19 mouse cellular contexts compared by ENCODE assay signal in the genomic region with DNA sequence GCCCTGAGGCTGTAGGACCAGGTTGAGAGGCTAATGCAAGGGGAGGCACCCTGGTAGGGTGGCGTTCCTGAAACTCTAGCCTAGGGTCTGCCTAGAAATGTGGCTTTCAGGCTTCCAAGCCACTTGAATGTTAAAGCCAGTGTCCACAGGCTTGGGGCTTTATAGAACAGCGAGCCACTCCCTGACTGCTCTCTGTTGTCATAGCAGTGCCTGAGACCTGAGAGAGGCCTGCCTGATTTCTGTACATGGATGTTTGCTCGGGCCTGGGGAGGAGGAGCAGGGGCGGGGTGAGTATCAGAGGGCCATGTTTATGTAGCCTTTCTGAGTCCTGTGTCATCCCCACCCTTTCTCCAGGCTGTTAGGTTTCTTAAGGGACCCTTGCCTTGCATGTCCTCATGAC.
DNase-seq lines count a peak whose midpoint lies in the region; ATAC-seq and TF ChIP-seq lines count a peak whose summit lies in the region.
"Had no signal": no experiment of that assay in that cellular context is flagged by ENCODE, and none has a peak within 500 bp of the region (broad histone marks: within the 10 kb centered on the region; RNA-seq: fewer than 3 reads in every experiment).

No protein-coding gene starts in this region.

- H3K27ac ChIP-seq in heart, embryonic 13.5 days (replicated peaks), result no peak overlapping the region
- no peak overlapping the region for H3K27ac ChIP-seq in heart, embryonic 12.5 days (ENCODE audit: poor library complexity, severe bottlenecking)
- no peak overlapping the region for H3K27ac ChIP-seq in intestine, embryonic 16.5 days (ENCODE audit: low read length)
- H3K27ac ChIP-seq in stomach, postnatal 0 days (replicated peaks), result 0 out of 2 replicates have a peak overlapping the region, but pooled peaks have one; percentile 13
- H3K27ac ChIP-seq in forebrain, embryonic 16.5 days (ENCODE audit: low read length), result no peak overlapping the region
- H3K27ac ChIP-seq: forebrain, embryonic 12.5 days; heart, embryonic 15.5 days; hindbrain, embryonic 15.5 days had no signal

- no peak for TF ChIP-seq CTCF in stomach, postnatal 0 days (IDR thresholded peaks at IDR 0.05; ENCODE audit: low read depth)

- H3K27me3 ChIP-seq in heart, embryonic 13.5 days (replicated peaks), result no peaks in the 10 kb centered on the region
- H3K27me3 ChIP-seq in heart, embryonic 12.5 days (replicated peaks), result no peaks in the 10 kb centered on the region
- H3K27me3 ChIP-seq in intestine, embryonic 16.5 days (replicated peaks; ENCODE audit: control insufficient read depth, insufficient read depth, low read length), result no peaks in the 10 kb centered on the region
- H3K27me3 ChIP-seq in stomach, postnatal 0 days (ENCODE audit: control insufficient read depth, insufficient read depth, low read length), result no peaks in the 10 kb centered on the region
- no peaks in the 10 kb centered on the region for H3K27me3 ChIP-seq in forebrain, embryonic 16.5 days (replicated peaks; ENCODE audit: control insufficient read depth, insufficient read depth, low read length)
- H3K27me3 ChIP-seq: CH12.LX; forebrain, embryonic 12.5 days; heart, embryonic 15.5 days; hindbrain, embryonic 15.5 days; Patski had no signal

- DNase-seq in ZHBTc4 (ENCODE audit: low read depth, low spot score), result peak; percentile 62
- DNase-seq in stomach, postnatal 0 days (ENCODE audit: low spot score), result no peak
- DNase-seq: adrenal gland, adult 2 months; adrenal gland, postnatal 25 days; cerebellum, adult 18-20 months; cerebellum, adult 9-11 months; forebrain, postnatal 0 days; gastrocnemius, postnatal 25 days; heart, adult 11 months; heart, postnatal 14 days had no signal

- H3K4me2 ChIP-seq in heart, embryonic 13.5 days, result no peak overlapping the region
- H3K4me2 ChIP-seq in heart, embryonic 12.5 days, result no peak overlapping the region
- no peak overlapping the region for H3K4me2 ChIP-seq in intestine, embryonic 16.5 days (ENCODE audit: low read depth, low read length)
- H3K4me2 ChIP-seq in stomach, postnatal 0 days (replicated peaks; ENCODE audit: low read depth), result no peak overlapping the region
- no peak overlapping the region for H3K4me2 ChIP-seq in forebrain, embryonic 16.5 days (ENCODE audit: low read length)
- H3K4me2 ChIP-seq: forebrain, embryonic 12.5 days; heart, embryonic 15.5 days; hindbrain, embryonic 15.5 days had no signal

- H3K4me3 ChIP-seq in heart, embryonic 13.5 days, result no peak overlapping the region
- H3K4me3 ChIP-seq in heart, embryonic 12.5 days, result no peak overlapping the region
- no peak overlapping the region for H3K4me3 ChIP-seq in intestine, embryonic 16.5 days (ENCODE audit: low read length)
- H3K4me3 ChIP-seq in stomach, postnatal 0 days (ENCODE audit: low read depth, low read length), result no peak overlapping the region
- H3K4me3 ChIP-seq in forebrain, embryonic 16.5 days (replicated peaks; ENCODE audit: low read length), result no peak overlapping the region
- H3K4me3 ChIP-seq: forebrain, embryonic 12.5 days; heart, embryonic 15.5 days; hindbrain, embryonic 15.5 days had no signal

- H3K4me1 ChIP-seq in heart, embryonic 13.5 days, result peaks cover 89% of the 10 kb centered on the region
- peaks cover 91% of the 10 kb centered on the region for H3K4me1 ChIP-seq in heart, embryonic 12.5 days (replicated peaks)
- H3K4me1 ChIP-seq in intestine, embryonic 16.5 days (ENCODE audit: control insufficient read depth, insufficient read depth, low read length), result peaks cover 28% of the 10 kb centered on the region
- peaks cover 5% of the 10 kb centered on the region; the same call in 1 of the 2 replicates for H3K4me1 ChIP-seq in stomach, postnatal 0 days (replicated peaks; ENCODE audit: control insufficient read depth, insufficient read depth)
- H3K4me1 ChIP-seq in forebrain, embryonic 16.5 days (replicated peaks; ENCODE audit: control insufficient read depth, insufficient read depth, low read length), result 0 out of 2 replicates have a peak, but pooled peaks cover 4% of the 10 kb centered on the region
- H3K4me1 ChIP-seq: hindbrain, embryonic 15.5 days had no signal

- ATAC-seq in heart, embryonic 13.5 days (ENCODE audit: extremely low read depth, insufficient number of reproducible peaks, low FRiP score, low TSS enrichment), result no peak
- no peak for ATAC-seq in heart, embryonic 12.5 days (ENCODE audit: insufficient number of reproducible peaks, low FRiP score)
- peak; percentile 36; the same call in 1 of the 2 replicates for ATAC-seq in intestine, embryonic 16.5 days
- 0 out of 2 replicates have a peak, but pooled peaks have one; percentile 30 for ATAC-seq in stomach, postnatal 0 days (ENCODE audit: low FRiP score, low TSS enrichment)
- ATAC-seq in forebrain, embryonic 16.5 days, result no peak
- ATAC-seq: forebrain, postnatal 0 days; Patski had no signal

- no peak for TF ChIP-seq EP300 in stomach, postnatal 0 days (optimal IDR thresholded peaks at IDR 0.05)

- WGBS in heart, embryonic 13.5 days, result 73% methylated on average over 4 of the region's 4 CpGs
- 69% methylated on average over 4 of the region's 4 CpGs for WGBS in heart, embryonic 12.5 days
- WGBS in intestine, embryonic 16.5 days, result 66% methylated on average over 4 of the region's 4 CpGs
- WGBS in stomach, postnatal 0 days, result 48% methylated on average over 4 of the region's 4 CpGs
- 80% methylated on average over 4 of the region's 4 CpGs for WGBS in forebrain, embryonic 16.5 days

- H3K9ac ChIP-seq in heart, embryonic 13.5 days, result peak overlapping the region; percentile 33; the same call in 1 of the 2 replicates
- H3K9ac ChIP-seq in heart, embryonic 12.5 days, result no peak overlapping the region
- no peak overlapping the region for H3K9ac ChIP-seq in intestine, embryonic 16.5 days (ENCODE audit: low read depth, low read length)
- no peak overlapping the region for H3K9ac ChIP-seq in stomach, postnatal 0 days (ENCODE audit: low read length)
- H3K9ac ChIP-seq in forebrain, embryonic 16.5 days (replicated peaks; ENCODE audit: low read depth, low read length), result no peak overlapping the region
- H3K9ac ChIP-seq: forebrain, embryonic 12.5 days; forebrain, postnatal 0 days; heart, embryonic 15.5 days; hindbrain, embryonic 15.5 days had no signal

- H3K9me3 ChIP-seq in heart, embryonic 13.5 days, result no peaks in the 10 kb centered on the region
- H3K9me3 ChIP-seq in heart, embryonic 12.5 days (replicated peaks), result no peaks in the 10 kb centered on the region
- H3K9me3 ChIP-seq in intestine, embryonic 16.5 days (ENCODE audit: control insufficient read depth, low read length), result no peaks in the 10 kb centered on the region
- no peaks in the 10 kb centered on the region for H3K9me3 ChIP-seq in stomach, postnatal 0 days (ENCODE audit: control insufficient read depth, low read length)
- H3K9me3 ChIP-seq in forebrain, embryonic 16.5 days (ENCODE audit: control insufficient read depth, low read length), result no peaks in the 10 kb centered on the region
- H3K9me3 ChIP-seq: forebrain, embryonic 12.5 days; heart, embryonic 15.5 days; hindbrain, embryonic 15.5 days had no signal

- peaks cover 21% of the 10 kb centered on the region for H3K36me3 ChIP-seq in heart, embryonic 13.5 days
- peaks cover 13% of the 10 kb centered on the region for H3K36me3 ChIP-seq in heart, embryonic 12.5 days
- no peaks in the 10 kb centered on the region; the same call in 1 of the 2 replicates for H3K36me3 ChIP-seq in intestine, embryonic 16.5 days (ENCODE audit: control insufficient read depth, insufficient read depth, low read length)
- no peaks in the 10 kb centered on the region; the same call in 1 of the 2 replicates for H3K36me3 ChIP-seq in stomach, postnatal 0 days (ENCODE audit: control insufficient read depth, insufficient read depth, low read length)
- no peaks in the 10 kb centered on the region for H3K36me3 ChIP-seq in forebrain, embryonic 16.5 days (ENCODE audit: control insufficient read depth, insufficient read depth)
- H3K36me3 ChIP-seq: forebrain, embryonic 12.5 days; heart, embryonic 15.5 days; hindbrain, embryonic 15.5 days had no signal

Comparison
In these comparisons a context has a peak if more than half of its experiments do, and no peak if none do; other contexts are left out.
1. ATAC-seq: peak in intestine, embryonic 16.5 days (single experiment) and stomach, postnatal 0 days (single experiment); none in heart, embryonic 13.5 days (single experiment), heart, embryonic 12.5 days (single experiment) and forebrain, embryonic 16.5 days (single experiment).